Mouse (Mus musculus) midbrain, embryonic 12.5 days (tissue): ENCODE measurements around the gene Bbs1. TPM values are rescaled to one million over a fixed set of nuclear protein-coding genes. Genes with fewer than 3 reads are reported as not detected.
"Not testable (repeated sequence)": the region's sequence is repeated elsewhere in the genome, so short reads cannot be mapped to it uniquely, and the experiment has no call there.

Source experiments
- ATAC-seq: fragments of 200-750 bp; cut with Nextera tagmentation; 2 replicates; pipeline ENCODE4 v1.8.0; 2017; ENCODE audit warnings: low read depth, moderate TSS enrichment, moderate library complexity; ENCODE audit not compliant: low FRiP score
- H3K27ac ChIP-seq: fragments of 300-500 bp; sonication (generic); replicated peaks from 2 replicates; pipeline ENCODE4 v1.5.1; 2016; ENCODE audit warnings: mild to moderate bottlenecking
- H3K27me3 ChIP-seq: fragments of 300-500 bp; sonication (generic); 2 replicates; pipeline ENCODE4 v1.6.1; 2016; ENCODE audit warnings: mild to moderate bottlenecking
- H3K36me3 ChIP-seq: fragments of 300-500 bp; sonication (generic); 2 replicates; pipeline ENCODE4 v1.6.1; 2016
- H3K4me1 ChIP-seq: fragments of 300-500 bp; sonication (generic); 2 replicates; pipeline ENCODE4 v1.6.1; 2016
- H3K4me2 ChIP-seq: fragments of 300-500 bp; sonication (generic); replicated peaks from 2 replicates; pipeline ENCODE4 v1.6.1; 2016; ENCODE audit warnings: mild to moderate bottlenecking, moderate library complexity
- H3K4me3 ChIP-seq: fragments of 300-500 bp; sonication (generic); 2 replicates; pipeline ENCODE4 v1.5.1; 2016; ENCODE audit warnings: mild to moderate bottlenecking
- H3K9ac ChIP-seq: fragments of 300-500 bp; sonication (generic); replicated peaks from 2 replicates; pipeline ENCODE4 v1.6.1; 2016; ENCODE audit warnings: mild to moderate bottlenecking, moderate library complexity
- H3K9me3 ChIP-seq: fragments of 300-500 bp; sonication (generic); 2 replicates; pipeline ENCODE4 v1.6.1; 2016; ENCODE audit warnings: mild to moderate bottlenecking
- WGBS: fragments of 180-500 bp; shearing (Covaris S2); methylation state at CpG from one replicate; pipeline ENCODE4 v1.1.7; 2016; 5-methylcytosine and 5-hydroxymethylcytosine counted together
- polyA plus RNA-seq: library from polyadenylated mRNA; unstranded; fragments of >200 nt; fragmentation: Nextera tagmentation; extraction: Ambion mirVana; gene quantifications from 2 replicates; pipeline ENCODE4 v1.2.1, GENCODE M21; 2016

The Bbs1 gene
- 9.9 and 11.4 TPM in 2 replicates for polyA plus RNA-seq

- peak; percentile 71 for ATAC-seq
- Histone ChIP-seq H3K27ac (peak within 1 kb of the TSS; percentile 63), H3K4me3 (peak within 1 kb of the TSS; percentile 59), H3K4me1 (peaks cover 12% of the 10 kb centered on the region), H3K27me3 (no peaks in the 10 kb centered on the region), H3K4me2 (peak within 1 kb of the TSS; percentile 63), H3K9me3 (no peaks in the 10 kb centered on the region), H3K36me3 (peaks cover 55% of the 10 kb centered on the region), H3K9ac (peak within 1 kb of the TSS; percentile 65)
- WGBS, result 9% methylated on average over 31 of the region's 31 CpGs
These were observed at the start of gene Bbs1 for GRCm38 (mm10) chr19:4905979-4906794. Bbs1 (minus strand) TSS chr19:4906628.

GRCm38 (mm10) chr19:4948641-4949040 is 42.2 kb upstream of the Bbs1 start:
- not testable (repeated sequence) for H3K4me3 ChIP-seq, ATAC-seq, H3K4me2 ChIP-seq, H3K9me3 ChIP-seq, H3K9ac ChIP-seq, H3K27ac ChIP-seq, H3K4me1 ChIP-seq, H3K27me3 ChIP-seq, H3K36me3 ChIP-seq
- WGBS, result 87% methylated on average over 9 of the region's 9 CpGs

- Histone ChIP-seq H3K4me2 (no peak overlapping the region), H3K27me3 (peaks cover 22% of the 10 kb centered on the region), H3K9me3 (no peaks in the 10 kb centered on the region), H3K36me3 (no peaks in the 10 kb centered on the region), H3K4me3 (no peak overlapping the region), H3K9ac (no peak overlapping the region), H3K4me1 (peaks cover 6% of the 10 kb centered on the region), H3K27ac (no peak overlapping the region)
- no peak for ATAC-seq
- WGBS, result 45% methylated on average over 6 of the region's 6 CpGs
These were observed 39.1 kb upstream of the Bbs1 start for GRCm38 (mm10) chr19:4945540-4945939.

DNA sequence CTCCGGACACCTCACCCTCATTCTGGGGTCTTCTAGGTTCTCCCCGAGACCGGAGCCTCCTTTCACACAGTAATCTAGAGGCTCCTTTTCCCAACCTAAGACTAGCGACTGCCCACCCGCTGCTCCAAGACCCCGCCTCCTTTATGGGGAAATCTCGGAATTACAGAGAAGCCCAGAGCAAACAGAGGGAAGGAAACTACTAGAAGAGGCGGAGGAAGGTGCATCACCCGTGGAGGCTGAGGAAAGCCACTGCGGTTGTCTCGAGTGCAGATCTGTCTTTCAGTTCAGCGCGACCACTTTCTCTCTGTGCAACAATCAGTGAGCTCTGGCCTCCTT is 36.8 kb upstream of the Bbs1 start:
- H3K9ac ChIP-seq, result peak overlapping the region; percentile 71
- 9% methylated on average over 13 of the region's 13 CpGs for WGBS
- peaks cover 23% of the 10 kb centered on the region for H3K27me3 ChIP-seq
- peak overlapping the region; percentile 68 for H3K4me3 ChIP-seq
- H3K4me2 ChIP-seq, result peak overlapping the region; percentile 98
- H3K4me1 ChIP-seq, result peaks cover 6% of the 10 kb centered on the region
- no peaks in the 10 kb centered on the region for H3K36me3 ChIP-seq
- ATAC-seq, result no peak
- H3K27ac ChIP-seq, result no peak overlapping the region
- H3K9me3 ChIP-seq, result no peaks in the 10 kb centered on the region

GRCm38 (mm10) chr19:4942551-4943252 is 36.3 kb upstream of the Bbs1 start, which contains the start of gene Peli3:
Peli3 (minus strand) TSS chr19:4943127.
- peak within 1 kb of the TSS; percentile 68 for H3K4me3 ChIP-seq
- H3K4me2 ChIP-seq, result peak within 1 kb of the TSS; percentile 98
- peak; percentile 96 for ATAC-seq
- peak within 1 kb of the TSS; percentile 30; the same call in 1 of the 2 replicates for H3K27ac ChIP-seq
- H3K36me3 ChIP-seq, result no peaks in the 10 kb centered on the region
- WGBS, result under 1% methylated on average over 50 of the region's 55 CpGs
- H3K9me3 ChIP-seq, result no peaks in the 10 kb centered on the region
- H3K9ac ChIP-seq, result peak within 1 kb of the TSS; percentile 71
- H3K4me1 ChIP-seq, result peaks cover 6% of the 10 kb centered on the region
- peaks cover 23% of the 10 kb centered on the region for H3K27me3 ChIP-seq

DNA sequence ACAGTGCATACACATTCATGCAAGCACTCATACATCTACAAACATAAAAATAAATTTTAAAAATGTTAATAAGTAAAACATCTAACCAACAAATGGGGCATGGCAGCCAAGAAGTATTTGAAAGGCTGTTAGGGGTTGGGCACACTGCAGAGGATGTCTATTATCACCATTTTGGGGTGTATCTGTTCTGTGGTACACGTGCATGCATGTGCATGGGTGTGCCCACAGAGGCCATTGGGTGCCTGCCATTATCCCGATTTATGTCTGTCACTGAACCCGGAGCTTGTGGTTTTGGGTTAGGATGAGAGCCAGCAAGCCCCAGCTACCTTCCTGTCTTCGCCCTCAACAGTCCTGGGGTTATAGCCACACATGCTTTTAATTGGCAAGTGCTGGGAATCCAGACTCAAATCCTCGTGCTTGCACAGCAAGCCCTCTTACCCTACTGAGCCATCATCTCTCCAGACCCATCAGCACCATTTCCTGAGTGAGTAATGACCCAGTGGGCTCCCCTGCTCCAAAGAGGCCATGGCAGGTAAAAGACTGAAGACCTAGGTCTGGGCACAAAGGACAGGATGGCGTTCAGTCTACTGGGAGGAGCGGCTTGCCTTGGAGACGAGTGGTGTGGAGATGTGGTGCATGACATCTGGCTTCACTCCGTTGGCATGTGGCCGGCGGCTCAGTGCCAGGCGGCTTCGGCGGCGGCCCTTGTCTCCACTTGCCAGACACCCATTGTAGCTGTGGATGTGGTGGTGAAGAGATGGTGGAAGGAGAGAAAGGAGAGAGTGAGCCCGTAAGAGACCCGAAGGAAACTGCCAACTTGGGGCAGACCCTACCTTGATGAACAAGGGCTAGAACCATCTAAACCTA is 31.2 kb upstream of the Bbs1 start:
- H3K4me3 ChIP-seq, result no peak overlapping the region
- peaks cover 6% of the 10 kb centered on the region for H3K4me1 ChIP-seq
- no peaks in the 10 kb centered on the region for H3K36me3 ChIP-seq
- ATAC-seq, result no peak
- H3K9me3 ChIP-seq, result no peaks in the 10 kb centered on the region
- 89% methylated on average over 17 of the region's 17 CpGs for WGBS
- peaks cover 21% of the 10 kb centered on the region for H3K27me3 ChIP-seq
- H3K9ac ChIP-seq, result no peak overlapping the region
- H3K27ac ChIP-seq, result no peak overlapping the region
- no peak overlapping the region for H3K4me2 ChIP-seq

GRCm38 (mm10) chr19:4936896-4937295 is 30.5 kb upstream of the Bbs1 start:
- H3K36me3 ChIP-seq, result no peaks in the 10 kb centered on the region
- ATAC-seq, result no peak
- no peak overlapping the region for H3K4me2 ChIP-seq
- no peaks in the 10 kb centered on the region for H3K4me1 ChIP-seq
- no peak overlapping the region for H3K9ac ChIP-seq
- WGBS, result 87% methylated on average over 2 of the region's 2 CpGs
- no peak overlapping the region for H3K27ac ChIP-seq
- H3K9me3 ChIP-seq, result no peaks in the 10 kb centered on the region
- H3K27me3 ChIP-seq, result peaks cover 18% of the 10 kb centered on the region
- no peak overlapping the region for H3K4me3 ChIP-seq

DNA sequence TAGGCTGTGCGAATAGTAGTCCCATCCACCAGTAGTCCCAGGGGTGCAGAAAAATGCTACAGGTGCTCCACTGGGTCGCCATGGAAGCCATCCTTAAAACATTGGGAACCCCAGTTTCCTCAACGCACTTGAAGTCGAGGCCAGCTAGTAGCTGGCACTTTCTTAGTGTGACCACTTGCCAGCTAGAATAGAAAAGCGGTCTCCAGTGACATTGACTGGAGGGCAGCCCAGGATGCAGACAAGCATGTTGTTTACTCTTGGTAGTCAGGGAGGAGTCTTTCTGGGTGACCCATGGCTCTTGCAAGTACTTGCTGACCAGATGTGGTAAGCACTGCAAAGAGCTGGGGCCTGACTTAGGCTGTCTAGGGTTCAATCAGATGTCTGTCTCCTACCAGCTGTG is 22.4 kb upstream of the Bbs1 start:
- Histone ChIP-seq H3K4me3 (peak overlapping the region; percentile 72), H3K4me1 (peaks cover 21% of the 10 kb centered on the region), H3K9me3 (no peaks in the 10 kb centered on the region), H3K4me2 (peak overlapping the region; percentile 59), H3K27ac (peak overlapping the region; percentile 77), H3K36me3 (peaks cover 23% of the 10 kb centered on the region), H3K27me3 (peaks cover 6% of the 10 kb centered on the region; the same call in 1 of the 2 replicates), H3K9ac (peak overlapping the region; percentile 64)
- ATAC-seq, result no peak; the same call in 1 of the 2 replicates
- WGBS, result 61% methylated on average over 5 of the region's 5 CpGs

- Histone ChIP-seq H3K9ac (peak within 1 kb of the TSS; percentile 64), H3K4me3 (peak within 1 kb of the TSS; percentile 72), H3K4me2 (peak within 1 kb of the TSS; percentile 59), H3K9me3 (no peaks in the 10 kb centered on the region), H3K27ac (peak within 1 kb of the TSS; percentile 77), H3K36me3 (peaks cover 30% of the 10 kb centered on the region), H3K4me1 (peaks cover 21% of the 10 kb centered on the region), H3K27me3 (peaks cover 6% of the 10 kb centered on the region; the same call in 1 of the 2 replicates)
- WGBS, result under 1% methylated on average over 32 of the region's 32 CpGs
- peak; percentile 99 for ATAC-seq
These were observed 21.6 kb upstream of the Bbs1 start, which contains the start of gene Dpp3 for GRCm38 (mm10) chr19:4927904-4928531. Dpp3 (minus strand) TSS chr19:4928287.

DNA sequence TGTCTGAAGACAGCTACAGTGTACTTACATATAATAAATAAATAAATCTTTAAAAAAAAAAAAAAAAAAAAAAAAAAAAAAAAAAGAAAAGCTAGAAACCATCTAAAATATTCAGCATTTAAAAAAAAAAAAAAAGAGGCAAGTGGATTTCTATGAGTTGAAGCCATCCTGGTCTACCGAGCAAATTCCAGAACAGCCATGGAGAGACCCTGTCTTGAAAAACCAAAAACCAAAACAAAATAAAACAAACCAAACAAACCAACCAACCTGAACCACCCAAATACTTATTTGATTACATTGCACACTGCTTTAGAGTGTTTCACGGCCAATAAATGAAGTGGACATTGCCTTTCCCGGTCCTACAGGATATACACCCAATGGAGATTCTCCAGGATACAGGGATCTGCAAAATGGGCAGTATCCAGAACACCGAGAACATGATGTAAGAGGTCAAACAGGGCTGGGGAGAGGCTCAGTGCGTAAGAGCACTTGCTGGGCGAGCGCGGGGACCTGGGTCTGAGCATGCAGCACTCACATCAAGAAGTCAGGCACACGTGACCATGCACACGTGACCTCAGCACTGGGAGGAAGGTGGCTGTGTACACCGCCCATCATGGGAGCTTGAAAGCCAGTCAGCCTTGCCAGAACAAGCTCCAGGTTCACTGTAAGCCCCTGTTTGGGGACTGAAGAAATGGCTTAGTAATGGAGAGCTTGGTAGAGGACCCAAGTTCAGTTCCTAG is 18.9 kb upstream of the Bbs1 start:
- WGBS, result 94% methylated on average over 11 of the region's 11 CpGs
- peaks cover 57% of the 10 kb centered on the region for H3K36me3 ChIP-seq
- no peaks in the 10 kb centered on the region for H3K9me3 ChIP-seq
- no peaks in the 10 kb centered on the region for H3K27me3 ChIP-seq
- no peak for ATAC-seq
- peaks cover 21% of the 10 kb centered on the region for H3K4me1 ChIP-seq
- H3K4me3 ChIP-seq, result no peak overlapping the region
- no peak overlapping the region for H3K27ac ChIP-seq
- no peak overlapping the region for H3K4me2 ChIP-seq
- no peak overlapping the region for H3K9ac ChIP-seq

DNA sequence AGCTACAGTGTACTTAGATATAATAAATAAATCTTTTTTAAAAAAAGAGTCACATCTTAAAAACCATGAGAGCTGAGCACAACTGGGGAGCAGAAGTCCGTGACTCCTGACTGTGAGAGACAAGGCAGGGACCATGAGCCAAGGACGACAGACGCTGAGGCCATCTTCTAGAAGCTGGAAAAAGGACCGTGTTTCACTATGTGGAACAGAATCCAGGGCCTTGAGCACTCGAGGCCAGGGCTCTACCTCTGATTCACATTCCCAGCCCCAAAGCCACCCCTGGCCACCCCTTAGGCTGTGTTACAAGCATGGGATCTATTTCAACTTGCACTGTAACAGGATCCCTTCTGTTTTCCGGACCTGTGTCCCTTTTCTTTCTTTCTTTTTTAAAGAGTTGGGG is 13.2 kb upstream of the Bbs1 start:
- WGBS, result 86% methylated on average over 6 of the region's 6 CpGs
- Histone ChIP-seq H3K4me2 (no peak overlapping the region), H3K4me1 (no peaks in the 10 kb centered on the region), H3K9ac (no peak overlapping the region), H3K36me3 (peaks cover 97% of the 10 kb centered on the region), H3K27ac (no peak overlapping the region), H3K27me3 (no peaks in the 10 kb centered on the region), H3K4me3 (no peak overlapping the region), H3K9me3 (no peaks in the 10 kb centered on the region)
- ATAC-seq, result no peak
